Mouse (Mus musculus): ENCODE data around the gene Camsap1.

Camsap1 gene

GRCm38 (mm10) chr2:25977587-25978239 lies 5.4 kb downstream of the Camsap1 start:
- DNase-seq, result no peak

GRCm38 (mm10) chr2:25975141-25975770 lies 7.8 kb downstream of the Camsap1 start:
- DNase-seq, result no peak

- DNase-seq, result no peak
These were observed 12.7 kb downstream of the Camsap1 start for GRCm38 (mm10) chr2:25970426-25970825.

- no peak for DNase-seq
These were observed 13.8 kb downstream of the Camsap1 start for GRCm38 (mm10) chr2:25969319-25969718.

- no peak for DNase-seq
These were observed 33.8 kb downstream of the Camsap1 start for GRCm38 (mm10) chr2:25949291-25949690.

- DNase-seq, result peak; percentile 27
These were observed 35.1 kb downstream of the Camsap1 start for GRCm38 (mm10) chr2:25947950-25948349.

GRCm38 (mm10) chr2:25943822-25944221 lies 39.3 kb downstream of the Camsap1 start:
- DNase-seq, result no peak

GRCm38 (mm10) chr2:25940503-25940902 lies 42.6 kb downstream of the Camsap1 start:
- no peak for DNase-seq

GRCm38 (mm10) chr2:25931249-25931859 lies 51.7 kb downstream of the Camsap1 start:
- peak; percentile 27 for DNase-seq

GRCm38 (mm10) chr2:25927821-25928220 lies 55.3 kb downstream of the Camsap1 start:
- DNase-seq, result no peak

- DNase-seq, result no peak
These were observed 58.1 kb downstream of the Camsap1 start for GRCm38 (mm10) chr2:25924934-25925333.

- DNase-seq, result no peak
These were observed 59.3 kb downstream of the Camsap1 start for GRCm38 (mm10) chr2:25923799-25924198.

- no peak for DNase-seq
These were observed 63.1 kb downstream of the Camsap1 start for GRCm38 (mm10) chr2:25919972-25920371.

GRCm38 (mm10) chr2:25918408-25918807 lies 64.7 kb downstream of the Camsap1 start:
- no peak for DNase-seq

GRCm38 (mm10) chr2:25914821-25915220 lies 68.3 kb downstream of the Camsap1 start:
- no peak for DNase-seq

- no peak for DNase-seq
These were observed 68.9 kb downstream of the Camsap1 start for GRCm38 (mm10) chr2:25914201-25914600.

GRCm38 (mm10) chr2:25913247-25913646 lies 69.8 kb downstream of the Camsap1 start:
- DNase-seq, result peak; percentile 10

- DNase-seq, result no peak
These were observed 73.2 kb downstream of the Camsap1 start for GRCm38 (mm10) chr2:25909872-25910271.

- no peak for DNase-seq
These were observed 84.1 kb downstream of the Camsap1 start for GRCm38 (mm10) chr2:25898970-25899369.

GRCm38 (mm10) chr2:25892440-25892839 lies 90.6 kb downstream of the Camsap1 start:
- DNase-seq, result no peak

GRCm38 (mm10) chr2:25888144-25888543 lies 94.9 kb downstream of the Camsap1 start:
- DNase-seq, result no peak

GRCm38 (mm10) chr2:25887226-25887625 lies 95.9 kb downstream of the Camsap1 start:
- DNase-seq, result no peak

- DNase-seq, result no peak
These were observed 98.3 kb downstream of the Camsap1 start for GRCm38 (mm10) chr2:25884756-25885155.

GRCm38 (mm10) chr2:25882276-25882675 lies 100.8 kb downstream of the Camsap1 start:
- DNase-seq, result peak; percentile 6
